Mouse (Mus musculus): ENCODE results near the gene Tas2r138. TPM values are rescaled to one million over a fixed set of nuclear protein-coding genes. Genes with fewer than 3 reads are reported as not detected.

Gene Tas2r138
- polyA plus RNA-seq, 1 experiment: not detected

DNA sequence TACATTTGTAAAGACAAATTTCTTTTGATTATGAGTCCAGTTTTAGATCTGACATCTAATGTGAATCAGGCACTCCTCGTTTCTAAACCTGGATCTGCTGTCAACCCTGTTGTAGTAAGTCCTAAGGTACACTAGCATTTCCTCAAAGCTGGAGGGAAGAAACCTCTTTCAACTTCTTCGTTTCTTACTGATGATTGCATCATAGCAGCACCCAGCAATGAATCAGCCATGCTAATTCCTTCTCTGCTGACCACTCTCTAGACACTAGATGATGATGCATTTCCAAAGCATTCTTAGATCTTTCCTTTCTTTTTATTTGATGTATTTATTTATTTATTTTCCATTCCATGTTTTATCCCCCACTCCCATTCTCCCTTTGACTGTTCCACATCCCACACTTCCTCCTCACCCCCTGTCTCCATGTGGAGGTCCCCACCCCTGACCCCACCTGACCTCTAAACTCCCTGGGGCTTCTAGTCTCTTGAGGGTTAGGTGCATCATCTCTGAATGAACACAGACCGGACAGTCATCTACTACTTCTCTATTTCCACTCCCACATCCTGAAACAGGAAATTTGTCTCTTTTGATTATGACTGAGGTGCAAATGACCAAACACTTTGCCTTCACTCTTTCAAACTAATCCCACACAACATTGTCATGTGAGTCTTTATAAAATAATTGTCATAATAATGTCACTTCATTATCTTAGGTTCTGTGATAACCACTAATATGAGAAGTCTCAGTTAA lies 18.1 kb downstream of the Tas2r138 start:
- TF ChIP-seq CTCF (IDR thresholded peaks at IDR 0.05; ENCODE audit: control insufficient read depth, insufficient read depth, insufficient replicate concordance, low read depth, low read length): no peak
- TF ChIP-seq POLR2A (IDR thresholded peaks at IDR 0.05; ENCODE audit: control insufficient read depth, low read depth, low read length): no peak
- Histone ChIP-seq H3K36me3 (ENCODE audit: control insufficient read depth, insufficient read depth, low read length) (no peaks in the 10 kb centered on the region), H3K27me3 (ENCODE audit: control insufficient read depth, insufficient read depth, low read length) (no peaks in the 10 kb centered on the region), H3K4me3 (ENCODE audit: control insufficient read depth, low read depth, low read length) (no peak overlapping the region), H3K27ac (ENCODE audit: control insufficient read depth, insufficient read depth, low read depth, low read length) (no peak overlapping the region), H3K4me1 (ENCODE audit: control insufficient read depth, insufficient read depth, low read length) (no peaks in the 10 kb centered on the region)

DNA sequence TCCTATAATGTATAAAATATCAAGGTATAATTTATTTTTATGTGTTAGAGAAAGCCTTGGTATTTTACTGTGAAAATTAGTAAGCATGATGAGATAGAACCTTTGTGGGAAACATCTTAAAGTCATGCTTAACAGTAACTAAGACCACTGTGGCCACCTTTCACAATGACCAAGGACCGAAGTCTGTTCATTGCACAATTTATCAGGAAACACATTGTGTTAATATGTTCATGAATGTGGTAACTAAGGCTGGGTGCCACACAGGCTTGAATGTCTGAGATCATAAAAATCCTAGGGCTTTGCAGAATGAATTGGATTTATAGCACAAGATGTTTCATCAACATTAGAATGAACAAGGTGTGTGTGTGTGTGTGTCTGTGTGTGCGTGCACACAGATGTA lies 24.8 kb downstream of the Tas2r138 start:
- TF ChIP-seq CTCF (IDR thresholded peaks at IDR 0.05; ENCODE audit: control insufficient read depth, insufficient read depth, insufficient replicate concordance, low read depth, low read length) (no peak), POLR2A (IDR thresholded peaks at IDR 0.05; ENCODE audit: control insufficient read depth, low read depth, low read length) (no peak)
- Histone ChIP-seq H3K27ac (ENCODE audit: control insufficient read depth, insufficient read depth, low read depth, low read length) (no peak overlapping the region), H3K36me3 (ENCODE audit: control insufficient read depth, insufficient read depth, low read length) (no peaks in the 10 kb centered on the region), H3K27me3 (ENCODE audit: control insufficient read depth, insufficient read depth, low read length) (no peaks in the 10 kb centered on the region), H3K4me3 (ENCODE audit: control insufficient read depth, low read depth, low read length) (no peak overlapping the region), H3K4me1 (ENCODE audit: control insufficient read depth, insufficient read depth, low read length) (no peaks in the 10 kb centered on the region)

DNA sequence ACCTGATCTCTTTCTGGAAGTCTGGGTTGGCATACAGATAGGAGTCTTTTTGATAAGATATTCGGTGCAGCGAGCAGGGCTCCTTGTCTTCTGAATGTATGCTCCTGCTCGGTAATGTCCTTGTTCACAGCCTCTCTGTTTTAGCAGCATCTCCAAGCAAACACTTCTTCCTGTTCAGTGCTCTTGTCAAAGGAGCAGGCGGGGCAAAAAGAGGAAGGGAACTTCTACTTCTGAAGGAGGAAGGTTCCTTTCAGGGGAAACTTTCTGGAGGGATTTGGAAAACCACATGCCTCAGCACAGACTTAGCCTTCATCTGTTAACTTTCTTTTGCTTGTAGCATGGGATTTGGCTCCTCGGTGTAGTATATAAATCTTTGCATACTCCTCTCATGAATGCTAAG lies 27.5 kb downstream of the Tas2r138 start, which contains the start of gene Clec5a:
Gene Clec5a, minus strand, starts transcription at position 177 of the 400 bp plus-strand sequence.
- Histone ChIP-seq H3K27ac (ENCODE audit: control insufficient read depth, insufficient read depth, low read depth, low read length) (no peak within 1 kb of the TSS), H3K36me3 (ENCODE audit: control insufficient read depth, insufficient read depth, low read length) (no peaks in the 10 kb centered on the region), H3K4me3 (ENCODE audit: control insufficient read depth, low read depth, low read length) (no peak within 1 kb of the TSS), H3K27me3 (ENCODE audit: control insufficient read depth, insufficient read depth, low read length) (no peaks in the 10 kb centered on the region), H3K4me1 (ENCODE audit: control insufficient read depth, insufficient read depth, low read length) (no peaks in the 10 kb centered on the region)
- TF ChIP-seq POLR2A (IDR thresholded peaks at IDR 0.05; ENCODE audit: control insufficient read depth, low read depth, low read length) (no peak), CTCF (IDR thresholded peaks at IDR 0.05; ENCODE audit: control insufficient read depth, insufficient read depth, insufficient replicate concordance, low read depth, low read length) (no peak)

DNA sequence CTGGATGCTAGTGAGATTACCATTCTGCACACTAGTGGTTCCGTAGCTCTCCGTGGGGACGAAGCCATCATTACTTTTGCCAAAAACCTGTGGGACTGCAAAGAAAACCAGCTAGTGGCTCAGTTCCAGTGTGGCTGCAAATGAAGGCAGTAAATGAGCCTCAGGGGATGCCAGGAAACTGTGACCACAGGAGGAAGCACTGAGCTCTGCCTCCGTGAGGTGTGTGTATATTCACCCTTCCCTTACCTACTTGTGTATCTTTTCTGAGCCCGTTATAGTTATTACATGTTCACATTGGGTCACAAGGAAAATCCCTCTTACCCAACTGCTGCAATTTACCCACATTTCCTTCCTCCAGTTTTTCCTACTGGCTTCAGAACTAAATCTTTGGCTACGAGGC lies 28.8 kb downstream of the Tas2r138 start:
- no peaks in the 10 kb centered on the region for H3K27me3 ChIP-seq (ENCODE audit: control insufficient read depth, insufficient read depth, low read length)
- H3K4me3 ChIP-seq (ENCODE audit: control insufficient read depth, low read depth, low read length): no peak overlapping the region
- no peak overlapping the region for H3K27ac ChIP-seq (ENCODE audit: control insufficient read depth, insufficient read depth, low read depth, low read length)
- no peaks in the 10 kb centered on the region for H3K36me3 ChIP-seq (ENCODE audit: control insufficient read depth, insufficient read depth, low read length)
- TF ChIP-seq CTCF (IDR thresholded peaks at IDR 0.05; ENCODE audit: control insufficient read depth, insufficient read depth, insufficient replicate concordance, low read depth, low read length) (no peak), POLR2A (IDR thresholded peaks at IDR 0.05; ENCODE audit: control insufficient read depth, low read depth, low read length) (no peak)
- H3K4me1 ChIP-seq (ENCODE audit: control insufficient read depth, insufficient read depth, low read length): no peaks in the 10 kb centered on the region

DNA sequence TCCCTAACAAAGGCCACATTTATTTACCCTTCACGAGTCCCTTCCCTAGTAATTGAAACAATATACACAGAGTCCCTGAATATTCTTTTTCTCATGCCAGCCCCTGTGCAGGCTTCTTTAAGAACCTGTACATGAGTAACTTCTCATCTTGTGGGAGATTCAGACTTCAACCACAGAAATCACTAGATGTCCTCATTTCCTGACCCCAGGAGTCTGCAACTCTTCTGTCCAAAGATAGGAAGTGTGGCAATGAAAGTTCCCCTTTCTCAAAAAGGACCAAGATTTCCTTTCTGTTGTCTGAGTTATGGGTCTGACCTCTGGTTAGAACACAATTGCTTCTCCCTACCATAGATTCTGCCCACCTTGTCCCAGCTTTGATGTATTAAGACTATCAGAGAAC lies 36.8 kb downstream of the Tas2r138 start:
- no peaks in the 10 kb centered on the region for H3K4me1 ChIP-seq (ENCODE audit: control insufficient read depth, insufficient read depth, low read length)
- H3K27ac ChIP-seq (ENCODE audit: control insufficient read depth, insufficient read depth, low read depth, low read length): no peak overlapping the region
- H3K4me3 ChIP-seq (ENCODE audit: control insufficient read depth, low read depth, low read length): no peak overlapping the region
- H3K36me3 ChIP-seq (ENCODE audit: control insufficient read depth, insufficient read depth, low read length): no peaks in the 10 kb centered on the region
- TF ChIP-seq POLR2A (IDR thresholded peaks at IDR 0.05; ENCODE audit: control insufficient read depth, low read depth, low read length): no peak
- no peak for TF ChIP-seq CTCF (IDR thresholded peaks at IDR 0.05; ENCODE audit: control insufficient read depth, insufficient read depth, insufficient replicate concordance, low read depth, low read length)
- no peaks in the 10 kb centered on the region for H3K27me3 ChIP-seq (ENCODE audit: control insufficient read depth, insufficient read depth, low read length)

DNA sequence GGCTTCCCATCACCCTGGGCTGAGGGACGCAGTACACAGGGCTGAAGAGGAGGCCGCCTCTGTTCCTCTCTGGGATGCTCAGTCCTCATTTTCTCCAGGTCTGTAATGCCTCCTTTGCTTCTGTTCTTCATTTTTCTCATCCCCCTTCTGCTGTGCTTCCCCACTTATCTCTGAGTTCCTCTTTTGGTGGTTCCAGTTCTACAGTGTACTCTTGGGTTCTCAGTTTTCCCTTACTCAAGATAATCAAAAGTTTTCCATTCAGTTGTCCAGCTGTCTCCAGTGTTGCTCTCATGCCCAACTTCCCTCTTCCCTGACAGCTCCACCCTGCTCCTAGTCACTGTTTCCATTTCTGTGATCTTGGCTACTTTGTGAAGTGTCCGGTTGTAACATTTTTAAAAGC lies 39.5 kb downstream of the Tas2r138 start:
- no peak for TF ChIP-seq POLR2A (IDR thresholded peaks at IDR 0.05; ENCODE audit: control insufficient read depth, low read depth, low read length)
- TF ChIP-seq CTCF (IDR thresholded peaks at IDR 0.05; ENCODE audit: control insufficient read depth, insufficient read depth, insufficient replicate concordance, low read depth, low read length): no peak
- H3K36me3 ChIP-seq (ENCODE audit: control insufficient read depth, insufficient read depth, low read length): no peaks in the 10 kb centered on the region
- no peak overlapping the region for H3K4me3 ChIP-seq (ENCODE audit: control insufficient read depth, low read depth, low read length)
- no peaks in the 10 kb centered on the region for H3K4me1 ChIP-seq (ENCODE audit: control insufficient read depth, insufficient read depth, low read length)
- no peaks in the 10 kb centered on the region for H3K27me3 ChIP-seq (ENCODE audit: control insufficient read depth, insufficient read depth, low read length)
- no peak overlapping the region for H3K27ac ChIP-seq (ENCODE audit: control insufficient read depth, insufficient read depth, low read depth, low read length)

DNA sequence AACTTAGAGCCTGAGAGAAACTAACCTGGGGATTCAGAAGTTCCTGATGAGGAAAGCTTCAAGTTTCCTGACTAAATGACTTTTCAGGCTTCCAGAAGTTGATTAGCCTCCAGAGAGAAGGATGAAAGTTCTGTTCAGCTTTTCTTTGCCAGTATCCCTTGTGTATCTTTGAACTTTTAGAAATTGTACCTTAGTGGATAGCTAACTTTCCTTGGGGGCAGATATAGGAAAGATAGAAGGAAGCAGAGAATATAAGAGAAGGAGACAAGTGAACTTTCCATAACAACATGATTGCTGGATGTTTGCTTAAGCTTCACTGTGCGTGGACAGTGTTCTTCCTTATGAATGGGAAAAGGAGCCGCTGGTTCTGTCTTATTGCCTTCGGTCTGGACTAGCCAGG lies 43.9 kb downstream of the Tas2r138 start, which contains the start of gene Olfr460:
Gene Olfr460, plus strand, starts transcription at position 301 of the 400 bp plus-strand sequence.
- TF ChIP-seq POLR2A (IDR thresholded peaks at IDR 0.05; ENCODE audit: control insufficient read depth, low read depth, low read length) (no peak), CTCF (IDR thresholded peaks at IDR 0.05; ENCODE audit: control insufficient read depth, insufficient read depth, insufficient replicate concordance, low read depth, low read length) (no peak)
- H3K36me3 ChIP-seq (ENCODE audit: control insufficient read depth, insufficient read depth, low read length): no peaks in the 10 kb centered on the region
- H3K27ac ChIP-seq (ENCODE audit: control insufficient read depth, insufficient read depth, low read depth, low read length): no peak within 1 kb of the TSS
- no peaks in the 10 kb centered on the region for H3K4me1 ChIP-seq (ENCODE audit: control insufficient read depth, insufficient read depth, low read length)
- H3K4me3 ChIP-seq (ENCODE audit: control insufficient read depth, low read depth, low read length): no peak within 1 kb of the TSS
- H3K27me3 ChIP-seq (ENCODE audit: control insufficient read depth, insufficient read depth, low read length): no peaks in the 10 kb centered on the region

Other genes with a start within 250 kb of the Tas2r138 start
- 1.4 and 3.2 TPM in 2 replicates for gene E330009J07Rik, start 177.2 kb downstream of the Tas2r138 start, polyA plus RNA-seq (2012; rRNA removed)
- gene Wee2, start 174.2 kb downstream of the Tas2r138 start, polyA plus RNA-seq (2012; rRNA removed): 0.16 TPM in 1 of 2 replicates, not detected in the other
- gene Ssbp1, start 142.0 kb downstream of the Tas2r138 start, polyA plus RNA-seq (2012; rRNA removed): 5.0 and 7.4 TPM in 2 replicates
- 0.12 TPM in 1 of 2 replicates, not detected in the other for gene Tas2r137, start 122.1 kb downstream of the Tas2r138 start, polyA plus RNA-seq (2012; rRNA removed)
- 0.10 TPM in 1 of 2 replicates, not detected in the other for gene Tas2r108, start 119.8 kb downstream of the Tas2r138 start, polyA plus RNA-seq (2012; rRNA removed)
- 233 and 273 TPM in 2 replicates for gene Prss37, start 93.8 kb downstream of the Tas2r138 start, polyA plus RNA-seq (2012; rRNA removed)
- gene Olfr461, start 58.3 kb downstream of the Tas2r138 start, polyA plus RNA-seq (2012; rRNA removed): not detected in 2 replicates
- 0.19 TPM in 1 of 2 replicates, not detected in the other for gene Olfr460, start 43.8 kb downstream of the Tas2r138 start, polyA plus RNA-seq (2012; rRNA removed)
- gene Clec5a, start 27.5 kb downstream of the Tas2r138 start, polyA plus RNA-seq (2012; rRNA removed): 0.24 TPM in 1 of 2 replicates, not detected in the other
- gene Mgam, start 15.5 kb upstream of the Tas2r138 start, polyA plus RNA-seq (2012; rRNA removed): 2.2 and 2.3 TPM in 2 replicates

All from testis, adult 2 months (tissue).